Mouse (Mus musculus) frontal cortex, postnatal 14 days (tissue): ENCODE measurements around the gene Cse1l.

Source experiments
- DNase-seq, 2 experiments: peaks; one replicate each; pipeline ENCODE4 v3.0.0; 2022; ENCODE audit warnings: low spot score in 2 of 2

The Cse1l gene

DNA sequence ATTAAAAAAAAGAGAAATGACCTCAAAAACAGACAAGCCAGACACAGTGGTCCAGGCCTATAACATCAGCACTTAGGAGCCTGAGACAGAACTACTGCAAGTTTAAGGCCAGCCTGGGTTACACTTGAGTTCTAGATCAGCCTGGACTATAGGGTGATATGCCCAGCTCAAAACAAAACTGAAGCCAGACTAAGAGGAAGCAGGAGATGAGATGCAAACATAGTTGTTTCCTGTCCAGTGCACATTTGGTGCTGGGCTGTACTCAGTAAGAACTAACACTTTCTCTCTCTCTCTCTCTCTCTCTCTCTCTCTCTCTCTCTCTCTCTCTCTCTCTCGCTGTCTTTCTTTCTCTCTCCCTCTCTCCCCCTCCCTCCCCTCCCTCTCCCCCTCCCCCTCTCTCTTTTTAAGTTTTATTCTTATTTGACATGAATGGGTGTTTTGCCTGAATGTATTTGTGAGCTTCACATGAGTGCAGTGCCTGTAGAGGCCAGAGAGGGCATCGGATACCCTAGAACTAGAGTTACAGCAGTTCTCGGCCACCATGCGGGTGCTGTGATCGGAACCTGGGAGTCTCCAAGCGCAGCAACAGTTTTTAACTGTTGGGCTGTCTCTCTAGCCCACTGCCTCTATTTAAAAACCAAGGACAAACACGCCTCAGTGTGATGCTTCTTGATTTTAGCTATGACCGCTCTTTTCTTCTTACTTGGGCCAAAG lies 4.9 kb upstream of the Cse1l start:
- no peak for DNase-seq

DNA sequence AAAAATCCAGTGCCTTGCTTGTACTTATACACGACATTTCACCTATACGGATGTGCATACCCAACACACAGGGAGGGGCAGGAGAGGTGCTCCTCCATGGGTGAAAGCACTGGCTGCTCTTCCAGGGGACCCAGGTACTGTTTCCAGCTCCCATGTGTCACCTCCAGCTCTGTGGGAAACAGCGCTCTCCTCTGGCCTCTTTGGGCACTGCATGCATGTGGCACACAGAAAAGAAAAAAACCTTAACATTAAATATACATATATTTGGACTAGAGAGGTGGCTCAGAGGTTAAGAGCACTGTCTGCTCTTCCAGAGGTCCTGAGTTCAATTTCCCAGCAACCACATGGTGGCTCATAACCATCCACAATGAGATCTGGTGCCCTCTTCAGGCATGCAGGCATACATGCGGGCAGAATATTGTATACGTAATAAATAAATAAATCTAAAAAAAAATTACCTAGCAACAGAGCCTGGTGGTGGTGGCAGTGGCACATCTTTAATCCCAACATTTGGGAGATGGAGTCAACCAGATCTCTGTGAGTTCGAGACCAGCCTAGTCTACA lies 2.0 kb upstream of the Cse1l start:
- DNase-seq = peak in 1 of 2 experiments; percentile 13

DNA sequence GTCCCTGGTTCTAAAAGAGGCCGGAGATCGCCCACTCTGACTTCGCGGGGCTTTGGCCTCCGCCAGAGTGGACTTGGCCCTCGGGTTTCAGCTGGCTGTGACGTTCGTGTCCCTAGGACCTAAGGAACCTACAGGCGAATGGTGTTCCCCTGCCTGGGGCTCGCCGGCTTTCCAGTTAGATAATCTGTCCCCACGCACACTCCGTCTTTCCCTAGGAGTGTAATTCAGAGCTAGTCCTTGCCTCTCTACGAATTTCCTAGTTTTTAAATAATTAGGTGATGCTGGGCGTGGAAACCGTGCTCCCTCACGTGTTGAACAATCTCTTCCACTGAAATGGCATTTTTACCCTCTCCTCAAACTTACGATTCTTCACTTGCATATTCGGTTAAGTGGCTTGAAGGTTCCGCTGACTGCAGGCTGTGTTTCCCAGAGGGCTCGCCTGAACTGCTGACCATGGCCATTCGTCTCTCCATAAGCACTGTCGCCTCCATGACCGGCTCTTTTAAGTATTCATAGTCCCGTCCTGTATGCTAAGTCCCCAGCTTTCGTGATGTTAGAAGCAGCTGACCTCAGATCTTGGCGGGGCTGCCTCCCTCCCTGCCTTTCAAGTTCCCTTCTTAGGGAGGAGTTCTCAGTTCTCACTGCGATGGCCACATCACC lies 813 bp downstream of the Cse1l start:
- DNase-seq = no peak

DNA sequence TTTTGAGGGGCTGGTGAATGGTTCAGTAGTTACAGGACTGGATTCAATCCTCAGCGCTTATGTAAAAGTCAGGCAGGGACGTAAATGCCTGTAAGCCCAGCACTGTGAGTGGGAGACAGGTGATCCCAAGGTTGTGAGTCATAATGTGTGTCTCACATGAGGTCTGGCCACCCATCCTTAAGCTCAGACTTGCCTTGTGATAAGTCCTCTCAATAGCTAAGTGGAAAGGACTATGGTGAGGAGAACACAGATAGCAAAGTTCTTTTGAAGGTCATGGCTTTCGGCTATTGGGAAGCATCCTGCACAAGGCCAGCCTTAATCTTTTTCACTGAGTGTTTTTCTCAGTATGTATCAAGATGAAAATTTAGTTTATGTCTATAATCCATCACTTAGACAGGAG lies 3.9 kb downstream of the Cse1l start:
- DNase-seq = no peak

DNA sequence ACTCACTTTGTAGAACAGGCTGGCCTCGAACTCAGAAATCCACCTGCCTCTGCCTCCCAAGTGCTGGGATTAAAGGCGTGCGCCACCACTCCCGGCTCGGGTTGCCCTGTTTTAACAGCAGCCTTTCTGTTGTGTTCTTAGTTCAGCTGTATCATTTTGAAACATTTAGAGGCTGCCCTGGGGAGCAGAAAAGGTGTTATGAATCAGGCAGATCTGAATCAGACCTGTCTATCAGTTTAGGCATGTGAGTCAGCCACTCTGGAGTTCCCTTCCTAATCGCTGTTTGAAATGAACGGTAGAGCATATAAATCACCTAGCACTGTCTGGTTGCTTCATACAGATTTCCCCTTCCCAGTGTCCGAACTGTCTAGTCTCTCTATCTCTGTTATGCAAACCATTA lies 4.7 kb downstream of the Cse1l start:
- DNase-seq = no peak

DNA sequence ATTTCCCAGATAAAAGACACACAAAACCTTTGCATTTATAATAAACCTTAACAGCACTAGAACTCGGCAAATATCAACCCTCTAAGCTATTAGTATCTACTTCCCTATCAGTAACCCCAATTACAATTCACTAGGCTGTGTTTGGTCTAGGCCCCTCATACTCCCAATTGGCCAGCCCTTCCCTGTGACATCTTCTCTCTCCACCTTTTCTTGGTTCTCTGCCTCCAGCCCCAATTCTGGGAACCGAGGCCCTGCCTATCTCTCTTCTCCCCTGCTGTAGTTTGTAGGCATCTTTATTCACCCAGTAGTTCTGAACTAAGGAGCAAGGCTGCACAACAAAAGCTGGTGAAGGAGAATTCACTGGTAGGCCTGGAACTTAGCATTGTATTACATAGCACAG lies 18.1 kb downstream of the Cse1l start:
- DNase-seq = no peak

DNA sequence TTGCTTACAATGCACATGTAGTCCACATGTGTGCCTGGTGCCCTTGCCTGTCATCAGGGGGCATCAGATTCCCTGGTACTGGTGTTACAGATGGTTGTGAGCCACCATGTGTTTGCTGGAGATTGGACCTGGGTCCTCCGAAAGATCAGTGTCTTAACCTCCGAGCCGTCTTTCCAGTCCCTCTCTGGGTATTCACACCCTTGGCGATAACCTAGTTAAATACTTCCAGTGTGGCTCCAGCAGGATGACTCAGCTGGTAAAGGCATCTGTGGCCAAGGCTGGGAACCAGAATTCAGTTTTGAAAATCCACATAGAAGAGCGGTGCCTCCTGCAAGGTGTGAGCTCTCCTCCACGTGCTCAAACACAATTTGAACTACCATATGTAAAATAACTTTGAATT lies 28.1 kb downstream of the Cse1l start:
- DNase-seq = no peak

DNA sequence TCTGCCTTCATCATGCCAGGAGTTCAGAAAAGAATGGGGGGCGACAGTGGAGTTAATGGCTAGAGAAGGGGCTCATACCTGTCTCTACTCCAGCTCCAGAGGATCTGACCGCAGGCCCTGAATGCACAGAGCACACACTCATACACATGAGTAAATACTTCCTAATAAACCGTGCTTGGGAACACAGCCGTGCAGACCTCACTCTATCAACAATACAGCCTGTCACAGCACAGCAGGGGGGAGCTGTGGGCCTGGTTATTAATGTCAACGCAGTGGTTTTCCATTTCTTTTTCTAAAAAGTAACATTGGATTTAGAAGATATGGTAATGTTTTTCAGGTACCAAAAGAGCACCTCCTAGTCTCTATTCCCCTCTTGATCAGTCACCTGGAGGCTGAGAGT lies 28.6 kb downstream of the Cse1l start:
- DNase-seq = no peak

DNA sequence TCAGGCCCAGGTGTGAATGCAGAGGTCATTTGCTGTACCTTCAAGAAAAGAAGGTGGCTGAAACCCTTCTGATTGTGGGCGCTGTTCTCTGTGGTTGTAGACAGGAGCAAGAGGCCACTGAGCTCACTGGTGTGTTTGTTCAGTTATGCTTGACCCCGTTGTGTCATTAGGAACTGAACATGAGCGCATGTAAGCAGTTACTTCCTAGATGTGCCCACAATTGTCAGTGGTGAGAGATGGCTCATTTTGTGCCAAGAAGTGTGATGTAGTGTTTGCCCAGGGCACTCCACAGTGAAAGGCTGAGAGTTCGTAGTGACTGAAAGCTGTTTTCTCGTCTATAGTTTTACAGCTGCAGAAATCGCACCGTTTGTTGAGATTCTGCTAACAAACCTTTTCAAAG lies 29.7 kb downstream of the Cse1l start:
- DNase-seq = no peak

DNA sequence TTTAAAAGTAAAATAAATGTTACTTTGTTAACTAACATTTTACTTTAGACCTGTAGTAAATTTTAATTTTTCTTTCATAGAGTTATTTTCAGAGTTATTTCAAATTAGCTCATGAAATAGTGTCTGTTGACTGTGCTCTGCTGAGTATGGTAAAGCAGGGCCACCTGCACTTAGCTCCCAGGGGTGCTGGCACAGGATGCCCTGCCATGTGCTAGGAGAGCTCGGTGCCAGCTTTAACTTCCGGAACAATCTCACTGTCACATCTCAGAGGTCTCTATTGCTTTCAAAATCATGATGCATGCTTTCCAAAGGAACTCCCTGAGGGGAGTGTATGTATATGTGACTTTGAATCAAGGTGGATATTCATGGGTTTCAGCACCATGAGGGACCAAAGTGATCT lies 30.3 kb downstream of the Cse1l start:
- DNase-seq = no peak

DNA sequence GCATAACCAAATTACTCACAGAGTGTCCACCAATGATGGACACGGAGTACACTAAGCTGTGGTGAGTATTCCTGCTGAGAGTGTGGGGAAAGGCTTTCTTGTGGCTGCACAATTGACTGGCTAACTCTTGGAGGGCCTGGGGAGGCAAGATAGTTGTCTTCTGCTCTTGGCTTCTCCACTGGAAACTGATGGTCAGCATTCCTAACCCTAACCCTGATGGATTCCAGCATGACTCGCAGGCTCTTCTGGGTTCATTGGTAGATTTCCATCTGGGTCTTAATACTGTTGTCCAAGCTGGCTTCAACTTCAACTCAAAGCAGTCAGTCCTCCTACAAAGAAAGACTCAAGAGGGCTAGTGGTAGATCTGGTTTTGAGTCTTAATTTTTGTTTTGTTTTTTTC lies 37.3 kb downstream of the Cse1l start:
- no peak for DNase-seq

DNA sequence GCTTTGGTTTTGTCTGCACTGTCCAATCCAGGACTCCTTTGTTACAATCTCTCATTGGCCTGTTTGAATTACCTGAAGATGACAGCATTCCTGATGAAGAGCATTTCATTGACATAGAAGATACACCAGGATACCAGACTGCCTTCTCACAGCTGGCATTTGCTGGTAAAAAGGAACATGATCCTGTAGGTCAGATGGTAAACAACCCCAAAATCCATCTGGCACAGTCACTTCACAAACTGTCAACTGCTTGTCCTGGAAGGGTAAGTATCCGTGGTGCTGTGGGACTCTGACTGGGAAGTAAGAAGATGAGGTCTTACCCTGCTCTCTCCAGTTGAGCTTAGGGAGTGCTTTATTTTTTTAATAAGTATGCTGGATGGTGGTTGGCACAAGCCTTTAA lies 38.5 kb downstream of the Cse1l start:
- DNase-seq = no peak

DNA sequence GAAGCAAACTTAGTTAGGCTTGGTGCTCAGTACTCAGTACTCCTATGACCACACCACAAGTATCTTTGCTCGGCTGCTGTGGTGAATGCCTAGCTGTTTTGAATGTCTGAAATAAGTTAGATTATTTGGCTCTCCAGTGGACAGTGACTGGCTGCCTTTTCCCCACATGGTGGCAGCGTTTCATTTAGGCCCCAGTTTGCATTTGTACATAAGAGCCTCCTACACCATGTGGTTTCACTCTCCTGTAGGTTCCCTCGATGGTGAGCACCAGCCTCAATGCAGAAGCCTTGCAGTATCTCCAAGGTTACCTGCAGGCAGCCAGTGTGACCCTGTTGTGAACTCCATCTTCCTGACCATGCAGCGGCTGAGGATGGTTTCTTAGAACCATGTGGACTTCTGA lies 39.6 kb downstream of the Cse1l start:
- DNase-seq = no peak

DNA sequence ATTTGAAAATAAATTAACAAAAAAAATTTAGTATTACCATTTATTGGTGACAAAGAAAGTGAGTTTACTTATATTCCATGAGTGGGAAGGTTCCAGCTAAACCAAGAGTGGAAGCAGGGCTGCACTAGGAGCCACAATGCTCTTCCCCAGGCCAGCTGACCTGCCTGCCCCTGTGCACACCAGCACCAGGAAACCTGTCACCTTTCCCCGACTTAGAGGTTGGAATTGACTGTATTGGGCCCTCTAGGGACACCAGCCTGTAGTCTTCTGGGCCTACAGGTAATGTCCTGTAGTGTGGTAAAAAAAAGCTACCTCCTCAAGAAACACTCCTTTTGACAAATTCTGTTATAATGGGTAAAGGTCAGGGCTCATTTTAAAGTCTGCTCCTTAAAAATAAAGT lies 42.4 kb downstream of the Cse1l start:
- no peak for DNase-seq

DNA sequence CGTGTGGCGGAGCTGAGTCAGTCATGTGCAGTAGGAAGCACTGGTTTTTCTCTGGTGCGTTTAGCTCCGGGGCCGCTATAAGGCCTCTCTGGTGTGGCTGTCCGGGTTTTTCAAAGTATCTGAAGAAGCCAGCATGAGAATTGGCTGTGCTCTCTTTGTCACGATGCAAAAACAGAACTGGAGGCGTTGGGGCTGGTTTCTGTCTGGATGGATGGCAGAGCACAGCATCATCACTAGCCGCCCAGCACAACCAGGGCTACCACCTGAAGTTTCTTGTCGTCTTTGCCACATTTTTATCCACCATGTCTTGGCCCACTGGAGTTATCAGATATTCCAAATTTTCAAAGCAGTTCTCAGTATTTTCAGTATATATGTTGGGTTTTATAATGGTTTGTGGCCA lies 43.1 kb downstream of the Cse1l start:
- DNase-seq = no peak

DNA sequence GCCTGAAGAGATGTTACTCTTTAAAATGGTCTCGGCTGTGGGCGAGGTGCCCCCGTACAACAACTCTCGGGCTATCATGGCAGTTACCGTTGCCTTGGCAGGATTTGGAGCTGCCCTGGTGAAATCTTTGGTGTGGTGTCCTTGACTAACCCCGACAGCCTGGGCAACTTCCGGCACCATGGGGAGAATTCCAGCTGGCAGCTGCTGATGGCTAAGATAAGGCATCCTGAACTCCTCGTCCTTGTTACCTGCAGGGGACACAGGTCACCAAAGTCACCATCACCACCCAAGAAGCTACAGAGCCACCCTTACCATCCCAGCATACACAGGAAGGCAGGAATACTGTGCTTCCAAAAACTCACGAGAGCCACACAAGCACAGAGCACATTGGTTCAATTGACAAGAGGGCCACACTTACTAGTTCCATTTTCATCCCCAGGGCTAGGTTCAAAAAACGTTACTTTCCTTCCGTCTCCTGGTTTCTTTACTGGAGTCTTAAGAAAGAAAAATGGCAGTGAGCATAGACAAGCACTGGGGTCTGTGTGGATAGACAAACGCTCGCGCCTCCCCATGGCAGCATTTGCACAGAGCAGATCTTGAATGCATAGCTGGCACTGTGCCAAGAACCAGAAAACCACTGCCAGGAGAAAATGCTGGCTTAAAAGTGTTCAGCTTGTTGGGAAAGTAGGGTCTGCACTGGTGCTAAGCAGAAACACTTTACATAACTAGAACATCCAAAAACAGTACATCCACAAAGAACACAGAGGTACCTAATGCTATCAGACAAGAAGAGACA lies 45.2 kb downstream of the Cse1l start:
- DNase-seq = peak in 1 of 2 experiments; percentile 50

DNA sequence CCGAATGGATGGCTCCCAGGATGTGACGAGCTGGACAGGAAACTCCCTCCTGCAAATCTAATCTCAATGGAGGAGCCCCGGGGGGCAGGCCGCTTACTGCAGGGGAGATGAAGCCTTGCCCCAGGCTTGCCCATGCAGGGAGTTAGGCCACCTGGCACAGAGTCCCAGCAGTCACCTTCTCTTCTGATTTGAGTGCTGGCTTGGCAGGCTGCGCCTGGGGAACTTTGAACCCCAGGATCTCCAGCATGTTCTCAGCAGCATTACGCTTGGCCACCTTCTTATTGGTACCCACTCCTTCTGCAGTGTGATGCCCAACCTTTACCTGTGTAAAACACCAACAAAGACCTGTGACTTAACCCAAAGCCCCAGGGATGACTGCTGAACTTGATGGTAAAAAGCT lies 46.3 kb downstream of the Cse1l start:
- no peak for DNase-seq

DNA sequence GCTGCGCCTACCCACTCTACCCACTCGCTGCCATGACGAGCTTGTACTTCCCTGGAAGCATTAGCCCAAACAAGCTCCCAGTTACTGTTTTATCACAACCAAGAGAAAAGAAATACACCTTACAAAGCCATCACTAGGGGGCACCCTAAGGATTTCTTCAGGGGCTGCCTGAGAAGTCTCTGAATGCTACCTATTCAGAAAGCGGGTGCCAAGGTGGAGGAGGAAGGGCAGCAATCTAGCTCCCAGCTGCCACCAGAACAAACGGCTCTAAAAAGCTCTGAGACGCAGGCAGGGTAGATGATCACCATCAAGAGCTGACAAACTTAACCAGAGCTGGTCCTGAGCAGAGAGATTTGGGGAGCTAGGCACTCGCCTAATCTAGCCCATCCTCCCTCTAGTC lies 51.0 kb downstream of the Cse1l start:
- DNase-seq = peak in 1 of 2 experiments; percentile 50

DNA sequence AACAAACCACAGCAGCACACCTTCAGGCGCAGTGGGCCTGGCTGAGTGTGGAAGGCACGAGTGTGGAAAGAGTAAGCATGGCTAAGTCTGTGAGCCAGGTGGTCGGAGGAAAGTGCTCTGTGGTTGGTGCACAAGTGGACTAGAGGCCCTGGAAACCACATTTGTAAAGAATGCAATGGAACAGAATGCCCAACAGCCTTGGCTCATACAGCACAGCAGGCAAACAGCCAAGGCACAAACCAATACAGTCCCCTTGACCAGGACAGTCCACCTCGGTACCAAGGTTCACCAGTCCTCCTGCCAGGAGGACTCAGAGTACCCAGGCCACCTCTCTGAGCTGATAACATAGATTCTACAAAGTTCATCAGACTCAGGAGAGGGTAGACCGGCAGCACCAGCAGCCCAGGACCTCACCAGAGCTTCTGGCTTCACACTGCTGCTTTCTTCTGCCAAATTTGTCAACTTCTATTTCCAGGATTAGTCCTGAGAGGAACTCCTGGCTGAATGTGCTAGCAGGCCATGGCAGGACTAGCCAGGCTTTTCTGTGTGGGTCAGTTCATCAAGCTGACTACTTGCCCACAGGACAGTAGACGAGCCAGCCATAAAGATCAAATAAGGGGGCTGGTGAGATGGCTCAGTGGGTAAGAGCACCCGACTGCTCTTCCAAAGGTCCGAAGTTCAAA lies 54.9 kb downstream of the Cse1l start:
- no peak for DNase-seq

DNA sequence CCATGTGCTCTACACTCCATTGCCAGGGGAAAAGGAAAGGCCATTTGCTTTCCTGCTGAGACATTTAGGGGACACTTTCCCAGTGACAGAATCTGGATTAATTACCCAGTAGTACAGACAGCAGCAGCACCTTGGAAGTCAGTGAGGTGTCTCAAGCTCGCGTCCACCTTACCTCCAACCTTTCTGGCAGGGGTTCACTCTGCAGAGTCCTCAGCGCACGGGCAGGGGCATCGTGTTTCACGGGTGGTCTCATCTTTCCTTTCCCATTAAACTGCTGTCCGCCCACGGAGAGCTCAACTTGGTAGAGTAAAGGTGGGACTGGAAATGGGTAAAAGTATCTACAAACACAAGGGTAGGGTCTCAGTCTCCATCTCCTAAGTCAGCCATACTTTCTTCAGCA lies 57.4 kb downstream of the Cse1l start:
- no peak for DNase-seq

DNA sequence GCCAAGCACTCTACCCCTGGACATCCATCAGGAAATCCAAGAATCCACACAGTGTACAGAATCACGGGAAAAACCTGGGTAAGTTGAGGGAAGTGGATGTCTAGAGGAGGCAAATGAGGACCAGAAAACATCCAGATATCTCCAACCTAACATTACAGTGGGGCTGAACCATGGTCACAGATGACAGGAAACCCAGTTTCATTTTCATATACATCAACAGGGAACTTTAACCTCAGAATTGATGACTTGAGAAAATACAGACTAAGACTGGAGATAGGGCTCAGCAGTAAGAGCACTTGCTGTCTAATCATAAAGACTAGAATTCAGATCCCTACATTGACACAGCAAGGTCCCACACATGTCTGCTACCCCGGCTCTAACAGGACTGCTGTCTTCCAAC lies 58.9 kb downstream of the Cse1l start:
- DNase-seq = no peak

DNA sequence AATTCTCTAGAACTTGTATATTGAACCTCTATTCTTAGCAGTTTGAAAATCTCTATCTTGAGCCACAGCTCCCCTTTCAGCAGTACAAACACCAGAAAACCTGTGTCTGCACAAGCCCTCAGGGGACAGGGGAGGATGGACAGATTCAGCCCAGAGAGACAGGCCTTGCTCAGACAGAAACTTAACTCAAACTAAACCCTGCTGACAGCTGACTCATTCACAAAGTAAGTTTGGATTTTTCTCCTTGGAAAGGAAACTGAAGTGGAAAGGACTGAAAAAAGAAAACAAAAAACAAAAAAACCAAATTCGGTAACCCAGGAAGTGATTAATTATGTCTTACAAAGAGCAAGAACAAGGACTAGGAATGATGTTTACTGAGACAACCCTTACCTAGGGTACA lies 67.3 kb downstream of the Cse1l start:
- no peak for DNase-seq
